Mouse (Mus musculus) limb, embryonic 13.5 days (tissue): ENCODE data around the gene Arhgef17. TPM values are rescaled to one million over a fixed set of nuclear protein-coding genes. Genes with fewer than 3 reads are reported as not detected.

Experiments used
- ATAC-seq: fragments of 200-750 bp; cut with Nextera tagmentation; 2 replicates; pipeline ENCODE4 v1.8.0; 2017; ENCODE audit warnings: low read depth, moderate number of reproducible peaks, moderate TSS enrichment; ENCODE audit not compliant: low FRiP score
- H3K27ac ChIP-seq: fragments of 300-500 bp; sonication (generic); 2 replicates; pipeline ENCODE4 v1.5.1; 2015; ENCODE audit warnings: inconsistent platforms, mild to moderate bottlenecking, moderate library complexity
- H3K27me3 ChIP-seq: fragments of 300-500 bp; sonication (generic); 2 replicates; pipeline ENCODE4 v1.6.1; 2015; ENCODE audit warnings: mild to moderate bottlenecking, inconsistent platforms
- H3K36me3 ChIP-seq: fragments of 300-500 bp; sonication (generic); 2 replicates; pipeline ENCODE4 v1.6.1; 2015; ENCODE audit warnings: inconsistent platforms, mild to moderate bottlenecking, moderate library complexity
- H3K4me1 ChIP-seq: fragments of 300-500 bp; sonication (generic); 2 replicates; pipeline ENCODE4 v1.6.1; 2015; ENCODE audit warnings: inconsistent platforms
- H3K4me2 ChIP-seq: fragments of 300-500 bp; sonication (generic); replicated peaks from 2 replicates; pipeline ENCODE4 v1.6.1; 2015; ENCODE audit warnings: inconsistent platforms, mild to moderate bottlenecking, moderate library complexity
- H3K4me3 ChIP-seq: fragments of 300-500 bp; sonication (generic); 2 replicates; pipeline ENCODE4 v1.5.1; 2015; ENCODE audit warnings: moderate library complexity, mild to moderate bottlenecking, inconsistent platforms
- H3K9ac ChIP-seq: fragments of 300-500 bp; sonication (generic); 2 replicates; pipeline ENCODE4 v1.6.1; 2015; ENCODE audit warnings: mild to moderate bottlenecking, inconsistent platforms
- H3K9me3 ChIP-seq: fragments of 300-500 bp; sonication (generic); 2 replicates; pipeline ENCODE4 v1.6.1; 2016; ENCODE audit warnings: inconsistent platforms
- WGBS: fragments of 180-500 bp; shearing (Covaris S2); methylation state at CpG from one replicate; pipeline ENCODE4 v1.1.7; 2015; 5-methylcytosine and 5-hydroxymethylcytosine counted together
- polyA plus RNA-seq: library from polyadenylated mRNA; unstranded; fragments of >200 nt; fragmentation: Nextera tagmentation; extraction: Ambion mirVana; gene quantifications from 2 replicates; pipeline ENCODE4 v1.2.1, GENCODE M21; 2015

Arhgef17 gene
- polyA plus RNA-seq, 1 experiment from 2014 or later, result 8.0 TPM

GRCm38 (mm10) chr7:100911246-100911770 lies 20.6 kb downstream of the Arhgef17 start:
- H3K9ac ChIP-seq, result peak overlapping the region; percentile 20; the same call in 1 of the 2 replicates
- H3K4me1 ChIP-seq, result peaks cover 66% of the 10 kb centered on the region
- WGBS, result 9% methylated on average over 2 of the region's 2 CpGs
- H3K36me3 ChIP-seq, result peaks cover 41% of the 10 kb centered on the region
- no peaks in the 10 kb centered on the region for H3K9me3 ChIP-seq
- peak overlapping the region; percentile 39; the same call in 1 of the 2 replicates for H3K27ac ChIP-seq
- ATAC-seq, result no peak
- no peak overlapping the region for H3K4me3 ChIP-seq
- no peaks in the 10 kb centered on the region for H3K27me3 ChIP-seq
- H3K4me2 ChIP-seq, result peak overlapping the region; percentile 20; the same call in 1 of the 2 replicates

- H3K9ac ChIP-seq, result no peak overlapping the region
- no peaks in the 10 kb centered on the region for H3K27me3 ChIP-seq
- H3K4me2 ChIP-seq, result no peak overlapping the region
- WGBS, result 46% methylated on average over 8 of the region's 8 CpGs
- ATAC-seq, result no peak
- H3K9me3 ChIP-seq, result no peaks in the 10 kb centered on the region
- H3K36me3 ChIP-seq, result peaks cover 29% of the 10 kb centered on the region
- H3K27ac ChIP-seq, result 0 out of 2 replicates have a peak overlapping the region, but pooled peaks have one; percentile 39
- peaks cover 49% of the 10 kb centered on the region for H3K4me1 ChIP-seq
- no peak overlapping the region for H3K4me3 ChIP-seq
These were observed 23.3 kb downstream of the Arhgef17 start for GRCm38 (mm10) chr7:100908567-100908966.

- peak overlapping the region; percentile 51 for H3K4me2 ChIP-seq
- H3K36me3 ChIP-seq, result peaks cover 27% of the 10 kb centered on the region
- no peak overlapping the region for H3K4me3 ChIP-seq
- peak overlapping the region; percentile 39 for H3K27ac ChIP-seq
- no peak for ATAC-seq
- H3K9me3 ChIP-seq, result no peaks in the 10 kb centered on the region
- WGBS, result 84% methylated on average over 8 of the region's 8 CpGs
- peaks cover 49% of the 10 kb centered on the region for H3K4me1 ChIP-seq
- H3K27me3 ChIP-seq, result no peaks in the 10 kb centered on the region
- H3K9ac ChIP-seq, result no peak overlapping the region
These were observed 23.8 kb downstream of the Arhgef17 start for GRCm38 (mm10) chr7:100908061-100908460.

GRCm38 (mm10) chr7:100907231-100907630 lies 24.7 kb downstream of the Arhgef17 start:
- Histone ChIP-seq H3K27ac (peak overlapping the region; percentile 39), H3K9me3 (no peaks in the 10 kb centered on the region), H3K9ac (no peak overlapping the region), H3K27me3 (no peaks in the 10 kb centered on the region), H3K4me3 (no peak overlapping the region), H3K4me1 (peaks cover 41% of the 10 kb centered on the region), H3K4me2 (peak overlapping the region; percentile 51), H3K36me3 (peaks cover 24% of the 10 kb centered on the region)
- WGBS, result 0% methylated on average over 1 of the region's 1 CpGs
- ATAC-seq, result peak; percentile 37; the same call in 1 of the 2 replicates

GRCm38 (mm10) chr7:100906029-100906789 lies 25.7 kb downstream of the Arhgef17 start:
- no peak for ATAC-seq
- H3K27me3 ChIP-seq, result no peaks in the 10 kb centered on the region
- H3K36me3 ChIP-seq, result peaks cover 28% of the 10 kb centered on the region
- no peak overlapping the region for H3K4me2 ChIP-seq
- WGBS, result 91% methylated on average over 10 of the region's 10 CpGs
- H3K9ac ChIP-seq, result no peak overlapping the region
- peaks cover 31% of the 10 kb centered on the region for H3K4me1 ChIP-seq
- H3K27ac ChIP-seq, result no peak overlapping the region
- no peaks in the 10 kb centered on the region for H3K9me3 ChIP-seq
- H3K4me3 ChIP-seq, result no peak overlapping the region

- Histone ChIP-seq H3K4me2 (no peak overlapping the region), H3K9ac (no peak overlapping the region), H3K27me3 (no peaks in the 10 kb centered on the region), H3K27ac (no peak overlapping the region), H3K4me1 (peaks cover 19% of the 10 kb centered on the region), H3K4me3 (no peak overlapping the region), H3K36me3 (peaks cover 28% of the 10 kb centered on the region), H3K9me3 (no peaks in the 10 kb centered on the region)
- 83% methylated on average over 7 of the region's 7 CpGs for WGBS
- no peak for ATAC-seq
These were observed 26.9 kb downstream of the Arhgef17 start for GRCm38 (mm10) chr7:100905037-100905436.

- H3K27me3 ChIP-seq, result no peaks in the 10 kb centered on the region
- H3K4me1 ChIP-seq, result peaks cover 18% of the 10 kb centered on the region
- H3K9ac ChIP-seq, result no peak overlapping the region
- H3K4me2 ChIP-seq, result no peak overlapping the region
- no peak overlapping the region for H3K27ac ChIP-seq
- 89% methylated on average over 5 of the region's 5 CpGs for WGBS
- no peaks in the 10 kb centered on the region for H3K9me3 ChIP-seq
- no peak overlapping the region for H3K4me3 ChIP-seq
- peaks cover 27% of the 10 kb centered on the region for H3K36me3 ChIP-seq
- no peak for ATAC-seq
These were observed 27.3 kb downstream of the Arhgef17 start for GRCm38 (mm10) chr7:100904612-100905011.

GRCm38 (mm10) chr7:100902451-100903137 lies 29.3 kb downstream of the Arhgef17 start:
- H3K9ac ChIP-seq, result no peak overlapping the region
- H3K27ac ChIP-seq, result no peak overlapping the region
- 82% methylated on average over 9 of the region's 9 CpGs for WGBS
- no peak overlapping the region for H3K4me2 ChIP-seq
- ATAC-seq, result no peak
- peaks cover 2% of the 10 kb centered on the region for H3K4me1 ChIP-seq
- H3K36me3 ChIP-seq, result peaks cover 27% of the 10 kb centered on the region
- no peak overlapping the region for H3K4me3 ChIP-seq
- no peaks in the 10 kb centered on the region for H3K27me3 ChIP-seq
- no peaks in the 10 kb centered on the region for H3K9me3 ChIP-seq

- ATAC-seq, result no peak
- peaks cover 17% of the 10 kb centered on the region for H3K36me3 ChIP-seq
- H3K4me1 ChIP-seq, result peaks cover 30% of the 10 kb centered on the region
- H3K27ac ChIP-seq, result no peak overlapping the region
- H3K27me3 ChIP-seq, result no peaks in the 10 kb centered on the region
- H3K4me2 ChIP-seq, result no peak overlapping the region
- no peaks in the 10 kb centered on the region for H3K9me3 ChIP-seq
- no peak overlapping the region for H3K4me3 ChIP-seq
- 79% methylated on average over 5 of the region's 5 CpGs for WGBS
- H3K9ac ChIP-seq, result no peak overlapping the region
These were observed 34.1 kb downstream of the Arhgef17 start for GRCm38 (mm10) chr7:100897828-100898227.

GRCm38 (mm10) chr7:100894833-100895226 lies 37.1 kb downstream of the Arhgef17 start:
- Histone ChIP-seq H3K9me3 (no peaks in the 10 kb centered on the region), H3K27ac (no peak overlapping the region), H3K4me1 (peaks cover 32% of the 10 kb centered on the region), H3K4me3 (peak overlapping the region; percentile 57), H3K9ac (peak overlapping the region; percentile 81), H3K27me3 (no peaks in the 10 kb centered on the region), H3K4me2 (peak overlapping the region; percentile 94), H3K36me3 (peaks cover 24% of the 10 kb centered on the region)
- WGBS, result 3% methylated on average over 12 of the region's 12 CpGs
- ATAC-seq, result peak; percentile 25; the same call in 1 of the 2 replicates

- 2% methylated on average over 51 of the region's 53 CpGs for WGBS
- no peaks in the 10 kb centered on the region for H3K9me3 ChIP-seq
- peaks cover 32% of the 10 kb centered on the region for H3K4me1 ChIP-seq
- peaks cover 29% of the 10 kb centered on the region for H3K36me3 ChIP-seq
- peak overlapping the region; percentile 81 for H3K9ac ChIP-seq
- peak; percentile 26; the same call in 1 of the 2 replicates for ATAC-seq
- H3K27me3 ChIP-seq, result no peaks in the 10 kb centered on the region
- H3K4me2 ChIP-seq, result peak overlapping the region; percentile 94
- H3K27ac ChIP-seq, result peak overlapping the region; percentile 28; the same call in 1 of the 2 replicates
- peak overlapping the region; percentile 57 for H3K4me3 ChIP-seq
These were observed 37.7 kb downstream of the Arhgef17 start for GRCm38 (mm10) chr7:100894057-100894832.
